Mouse (Mus musculus): ENCODE data around the gene Actr5. TPM values are rescaled to one million over a fixed set of nuclear protein-coding genes. Genes with fewer than 3 reads are reported as not detected.
A peak's percentile ranks its signal among the peaks of the same experiment; 100 is the strongest.

Gene Actr5
- 13.4 and 14.7 TPM in 2 replicates for polyA plus RNA-seq (2015; fragmentation: Nextera tagmentation; extraction: Ambion mirVana)

DNA sequence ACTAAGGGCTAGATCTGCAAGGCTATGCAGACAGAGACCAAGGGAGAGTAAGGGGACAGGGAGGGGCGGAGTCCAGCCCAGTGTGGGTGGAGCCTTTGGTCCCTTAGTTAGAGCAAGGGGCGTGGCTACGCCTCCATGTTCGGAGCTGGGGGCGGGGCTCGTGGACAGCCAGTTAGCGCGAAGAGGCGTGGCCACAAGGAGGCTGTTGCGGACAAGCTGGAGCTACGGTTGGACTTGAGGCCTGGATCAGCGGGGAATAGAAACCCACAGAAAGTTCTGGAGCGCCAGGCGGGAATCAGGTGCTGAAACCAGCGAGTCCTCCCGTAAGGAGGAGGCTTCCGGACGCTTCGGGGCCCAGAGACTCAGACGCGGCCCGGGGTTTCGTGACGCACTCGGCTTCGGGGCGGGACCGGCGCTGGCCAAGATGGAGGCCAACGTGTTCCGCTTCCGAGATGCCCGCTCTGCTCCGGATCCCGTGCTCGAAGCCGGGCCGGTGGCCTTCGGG, at the start of gene Actr5:
Actr5 (plus strand) TSS at position 171 of the 505 bp plus-strand sequence.
- no peaks in the 10 kb centered on the region for H3K9me3 ChIP-seq
- ATAC-seq (replicated peaks): peak; percentile 89
- H3K27ac ChIP-seq (replicated peaks): peak within 1 kb of the TSS; percentile 89
- peak within 1 kb of the TSS; percentile 88 for H3K9ac ChIP-seq (replicated peaks)
- under 1% methylated on average over 39 of the region's 39 CpGs for WGBS
- 0 out of 2 replicates have a peak, but pooled peaks cover 3% of the 10 kb centered on the region for H3K27me3 ChIP-seq
- peaks cover 25% of the 10 kb centered on the region for H3K4me1 ChIP-seq
- H3K4me3 ChIP-seq: peak within 1 kb of the TSS; percentile 93
- peaks cover 8% of the 10 kb centered on the region; the same call in 1 of the 2 replicates for H3K36me3 ChIP-seq
- peak within 1 kb of the TSS; percentile 83 for H3K4me2 ChIP-seq (replicated peaks)

DNA sequence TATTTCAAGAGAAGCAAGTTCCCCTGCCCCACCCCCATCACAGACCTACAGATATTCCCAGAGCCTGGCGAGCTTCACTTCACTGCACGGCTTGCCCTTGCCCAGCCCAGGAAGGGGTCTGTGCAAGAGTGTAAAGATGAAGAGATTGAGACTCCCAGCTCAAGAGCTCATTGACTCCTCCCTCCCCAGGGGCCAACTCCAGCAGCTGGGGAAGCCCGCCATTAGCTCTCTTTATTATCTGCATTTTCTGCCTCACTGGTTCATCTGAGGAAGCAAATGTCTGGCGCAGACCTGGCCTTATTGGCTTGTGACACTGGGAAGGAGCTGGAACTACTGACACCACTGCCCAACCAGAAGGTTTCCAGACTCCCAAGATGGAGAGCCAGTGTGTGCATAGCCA, 44.7 kb upstream of the Actr5 start:
- no peaks in the 10 kb centered on the region for H3K9me3 ChIP-seq

DNA sequence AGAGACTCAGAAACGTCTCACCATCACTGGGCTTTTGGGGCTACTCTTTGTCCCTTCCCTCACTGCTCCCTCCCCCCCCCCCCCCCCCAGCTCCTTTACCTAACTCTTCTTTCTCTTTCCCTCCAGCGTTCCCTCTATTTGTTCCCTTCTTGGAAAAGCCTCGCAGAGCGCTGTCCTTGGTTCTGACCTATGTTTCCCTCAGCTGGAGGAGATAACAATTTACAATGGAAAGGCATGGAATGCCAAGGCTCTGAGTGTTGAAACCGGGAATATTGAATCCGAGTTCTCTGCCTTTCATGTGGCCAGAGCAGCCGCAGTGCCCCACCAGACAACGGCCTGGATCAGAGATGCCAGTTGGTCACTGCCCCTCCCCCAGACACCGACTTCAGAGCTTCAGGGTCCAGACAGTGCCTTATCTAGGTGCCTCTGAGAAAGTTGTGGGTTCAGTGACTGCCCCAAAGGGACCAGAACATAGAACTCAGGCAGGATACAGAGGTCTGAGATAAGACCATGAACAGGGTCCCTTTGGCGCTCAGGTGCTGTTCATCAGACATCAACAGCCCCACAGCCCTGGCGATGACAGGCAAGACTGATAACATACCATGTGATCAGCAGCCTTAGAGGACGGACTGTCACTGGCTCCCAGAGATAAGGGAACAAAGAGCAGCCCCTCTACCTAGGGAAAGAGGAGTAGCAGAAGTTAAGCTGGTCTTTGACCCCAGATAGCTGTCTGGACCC, 39.9 kb upstream of the Actr5 start:
- no peak overlapping the region for H3K27ac ChIP-seq (replicated peaks)
- H3K4me3 ChIP-seq: no peak overlapping the region
- H3K4me2 ChIP-seq (replicated peaks): no peak overlapping the region
- no peak for ATAC-seq (replicated peaks)
- H3K36me3 ChIP-seq: no peaks in the 10 kb centered on the region
- H3K9me3 ChIP-seq: no peaks in the 10 kb centered on the region
- H3K27me3 ChIP-seq: no peaks in the 10 kb centered on the region
- H3K9ac ChIP-seq (replicated peaks): no peak overlapping the region
- H3K4me1 ChIP-seq: peaks cover 26% of the 10 kb centered on the region
- 15% methylated on average over 12 of the region's 12 CpGs for WGBS

More for the DNA sequence above, 44.7 kb upstream of the Actr5 start:
- ATAC-seq (replicated peaks): no peak
- H3K9ac ChIP-seq (replicated peaks): no peak overlapping the region
- H3K27ac ChIP-seq (replicated peaks): no peak overlapping the region
- WGBS: 28% methylated on average over 4 of the region's 4 CpGs
- H3K4me2 ChIP-seq (replicated peaks): no peak overlapping the region
- H3K36me3 ChIP-seq: no peaks in the 10 kb centered on the region
- H3K4me1 ChIP-seq: peaks cover 8% of the 10 kb centered on the region
- no peak overlapping the region for H3K4me3 ChIP-seq
- no peaks in the 10 kb centered on the region for H3K27me3 ChIP-seq

DNA sequence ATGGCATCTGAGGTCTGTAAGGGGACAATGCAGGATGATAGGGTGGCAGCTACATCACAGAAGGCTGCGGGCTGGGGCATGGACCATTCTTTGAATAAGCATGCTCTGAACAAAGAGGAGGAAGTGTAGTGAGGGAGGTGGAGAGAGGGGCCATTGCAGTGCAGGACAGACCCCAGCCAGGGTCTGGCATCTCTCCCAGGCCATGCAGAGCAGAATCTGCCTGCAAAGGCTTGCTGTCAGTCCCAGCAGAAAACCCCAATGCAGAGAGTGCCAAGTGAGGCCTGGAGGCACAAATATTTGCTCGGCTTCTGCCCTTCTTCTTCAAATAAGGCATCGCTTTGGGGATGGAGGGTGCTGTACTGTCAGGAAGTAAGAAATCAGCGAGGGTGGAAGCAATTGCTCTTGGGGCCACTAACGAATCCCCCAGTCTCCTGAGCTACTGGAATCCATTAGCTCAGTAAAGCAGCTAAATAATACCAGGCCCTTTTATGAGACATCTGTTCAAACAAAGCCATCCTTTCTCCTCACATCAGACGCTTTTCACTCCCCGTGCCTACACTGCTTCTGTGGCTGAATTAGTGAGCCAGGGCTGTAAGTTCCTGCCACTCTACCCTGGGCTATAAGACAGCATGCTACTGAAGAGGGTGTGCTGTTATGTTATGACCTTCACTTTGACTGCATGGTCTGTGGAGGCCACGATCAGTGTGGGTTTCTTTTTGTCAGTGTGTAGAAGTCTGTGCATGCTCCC, 36.0 kb upstream of the Actr5 start:
- Histone ChIP-seq H3K4me1 (peaks cover 39% of the 10 kb centered on the region), H3K27ac (replicated peaks) (peak overlapping the region; percentile 92), H3K36me3 (no peaks in the 10 kb centered on the region), H3K9me3 (no peaks in the 10 kb centered on the region), H3K27me3 (no peaks in the 10 kb centered on the region), H3K4me3 (no peak overlapping the region), H3K4me2 (replicated peaks) (no peak overlapping the region), H3K9ac (replicated peaks) (0 out of 2 replicates have a peak overlapping the region, but pooled peaks have one; percentile 5)
- ATAC-seq (replicated peaks): peak; percentile 85
- WGBS: 6% methylated on average over 8 of the region's 8 CpGs

DNA sequence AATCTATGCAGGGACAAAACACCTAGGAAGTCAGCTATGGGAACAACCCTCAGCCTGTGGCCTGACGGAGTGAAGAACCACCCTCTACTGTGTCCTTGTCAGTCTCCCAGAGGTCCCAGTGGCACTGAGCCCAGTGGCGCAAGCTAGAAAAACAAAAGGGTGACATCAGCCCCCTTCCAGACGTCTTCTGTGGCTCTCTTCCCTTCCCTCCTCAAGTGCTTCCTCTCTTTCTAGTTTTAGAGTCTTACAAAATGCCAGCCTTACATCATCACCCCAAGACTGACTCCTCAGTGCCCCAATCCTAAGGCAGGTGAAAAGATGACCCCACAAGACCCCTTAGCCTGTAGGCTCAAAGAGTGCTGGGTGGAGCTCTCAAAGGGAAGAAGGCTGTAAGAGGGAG, 34.2 kb upstream of the Actr5 start:
- no peak for ATAC-seq (replicated peaks)
- H3K4me2 ChIP-seq (replicated peaks): no peak overlapping the region
- no peak overlapping the region for H3K9ac ChIP-seq (replicated peaks)
- no peak overlapping the region for H3K4me3 ChIP-seq
- H3K27ac ChIP-seq (replicated peaks): peak overlapping the region; percentile 92; the same call in 1 of the 2 replicates
- H3K27me3 ChIP-seq: no peaks in the 10 kb centered on the region
- H3K4me1 ChIP-seq: peaks cover 45% of the 10 kb centered on the region
- 45% methylated on average over 3 of the region's 3 CpGs for WGBS
- no peaks in the 10 kb centered on the region for H3K9me3 ChIP-seq
- no peaks in the 10 kb centered on the region for H3K36me3 ChIP-seq

DNA sequence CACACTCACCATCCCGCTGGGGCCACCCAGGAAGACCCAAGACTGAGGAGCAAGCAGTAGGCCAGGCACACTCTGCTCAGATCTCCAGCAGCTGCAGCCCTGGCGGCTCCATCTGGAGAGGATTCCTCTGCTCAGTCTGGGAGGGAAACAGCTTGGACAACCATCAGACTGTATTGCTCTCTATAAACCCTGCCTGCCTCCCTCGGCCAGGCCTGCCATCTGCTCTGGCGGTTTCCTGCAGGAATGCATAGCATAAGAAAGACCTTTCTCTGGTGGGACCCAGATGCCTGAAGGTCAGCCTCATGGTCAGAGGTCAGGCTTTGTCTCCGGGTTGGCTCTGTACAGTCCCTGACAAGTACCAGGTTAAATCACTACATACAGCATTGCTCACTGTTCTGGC, 33.4 kb upstream of the Actr5 start:
- H3K4me2 ChIP-seq (replicated peaks): no peak overlapping the region
- H3K36me3 ChIP-seq: no peaks in the 10 kb centered on the region
- no peak overlapping the region for H3K9ac ChIP-seq (replicated peaks)
- H3K9me3 ChIP-seq: no peaks in the 10 kb centered on the region
- H3K27me3 ChIP-seq: no peaks in the 10 kb centered on the region
- WGBS: 48% methylated on average over 5 of the region's 5 CpGs
- H3K4me1 ChIP-seq: peaks cover 51% of the 10 kb centered on the region
- H3K27ac ChIP-seq (replicated peaks): peak overlapping the region; percentile 42
- no peak overlapping the region for H3K4me3 ChIP-seq
- no peak; the same call in 1 of the 2 replicates for ATAC-seq (replicated peaks)

DNA sequence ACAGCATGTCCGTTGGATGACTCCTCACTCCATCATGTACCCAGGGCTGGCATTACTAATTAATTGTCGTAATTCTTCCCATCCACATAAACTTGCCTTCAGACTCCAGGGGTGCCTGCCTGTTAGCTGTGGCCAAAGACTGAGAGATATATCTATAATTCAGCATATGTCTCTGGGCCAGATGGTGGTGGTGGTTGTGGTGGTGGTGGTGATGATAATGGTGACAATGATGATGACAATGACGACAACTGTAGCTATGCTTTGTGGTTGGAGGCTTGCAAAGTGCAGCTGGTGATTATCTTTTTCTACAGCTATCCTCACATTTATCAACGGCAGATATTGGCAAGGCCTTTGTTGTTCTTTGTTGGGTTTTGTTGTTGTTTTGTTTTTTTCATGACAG, 31.3 kb upstream of the Actr5 start:
- 80% methylated on average over 4 of the region's 4 CpGs for WGBS
- ATAC-seq (replicated peaks): no peak

DNA sequence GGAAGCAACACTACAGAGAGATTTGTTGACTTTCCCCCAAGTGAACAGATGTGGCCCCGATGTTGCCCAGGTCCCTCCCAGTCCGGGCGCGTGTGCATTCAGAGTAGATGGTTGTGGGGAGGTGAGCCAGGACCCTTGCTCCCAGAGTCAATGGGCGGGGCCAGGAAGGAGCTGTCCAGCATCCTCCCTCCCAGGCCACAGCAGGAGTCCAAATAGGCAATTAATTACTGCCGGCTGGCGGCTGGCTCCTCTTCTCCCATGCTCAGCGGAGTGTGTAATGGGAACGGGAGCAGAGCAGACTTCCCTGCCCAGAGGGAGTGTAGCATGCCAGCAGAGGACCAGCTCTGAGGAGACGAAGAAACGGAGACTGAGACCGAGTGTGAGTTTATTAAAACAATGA, 29.6 kb upstream of the Actr5 start:
- ATAC-seq (replicated peaks): peak; percentile 78
- Histone ChIP-seq H3K27me3 (no peaks in the 10 kb centered on the region), H3K4me1 (peaks cover 36% of the 10 kb centered on the region), H3K9me3 (no peaks in the 10 kb centered on the region), H3K36me3 (no peaks in the 10 kb centered on the region), H3K9ac (replicated peaks) (peak overlapping the region; percentile 2; the same call in 1 of the 2 replicates), H3K4me3 (no peak overlapping the region), H3K27ac (replicated peaks) (peak overlapping the region; percentile 71), H3K4me2 (replicated peaks) (peak overlapping the region; percentile 7)
- WGBS: 0% methylated on average over 12 of the region's 12 CpGs

More for the DNA sequence above, 31.3 kb upstream of the Actr5 start:
- Histone ChIP-seq H3K36me3 (no peaks in the 10 kb centered on the region), H3K4me3 (no peak overlapping the region), H3K9me3 (no peaks in the 10 kb centered on the region), H3K27ac (replicated peaks) (no peak overlapping the region), H3K4me2 (replicated peaks) (no peak overlapping the region), H3K9ac (replicated peaks) (no peak overlapping the region), H3K4me1 (peaks cover 49% of the 10 kb centered on the region), H3K27me3 (no peaks in the 10 kb centered on the region)

DNA sequence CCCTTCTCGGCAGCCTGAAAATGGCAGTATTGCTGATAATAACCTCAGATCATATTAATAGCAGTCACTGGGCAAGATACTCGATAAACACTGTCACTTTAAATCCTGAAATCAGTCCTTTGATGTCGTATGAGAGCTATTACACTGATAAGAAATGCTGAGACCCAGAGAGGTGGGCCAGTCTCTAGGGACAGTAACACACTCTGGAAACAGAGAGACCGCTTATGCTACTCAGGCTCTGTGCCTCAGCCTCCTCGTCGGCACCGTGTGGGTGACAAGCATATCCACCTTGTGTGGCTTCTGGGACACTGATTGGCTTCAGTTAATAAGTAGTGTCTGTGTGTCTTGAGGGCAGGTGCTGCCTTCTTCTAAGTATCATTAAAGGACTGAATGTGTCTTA, 29.1 kb upstream of the Actr5 start:
- H3K36me3 ChIP-seq: no peaks in the 10 kb centered on the region
- peak overlapping the region; percentile 7 for H3K4me2 ChIP-seq (replicated peaks)
- 8% methylated on average over 7 of the region's 7 CpGs for WGBS
- peak overlapping the region; percentile 71 for H3K27ac ChIP-seq (replicated peaks)
- no peaks in the 10 kb centered on the region for H3K9me3 ChIP-seq
- H3K4me3 ChIP-seq: no peak overlapping the region
- H3K4me1 ChIP-seq: peaks cover 35% of the 10 kb centered on the region
- no peak for ATAC-seq (replicated peaks)
- no peaks in the 10 kb centered on the region for H3K27me3 ChIP-seq
- H3K9ac ChIP-seq (replicated peaks): no peak overlapping the region

DNA sequence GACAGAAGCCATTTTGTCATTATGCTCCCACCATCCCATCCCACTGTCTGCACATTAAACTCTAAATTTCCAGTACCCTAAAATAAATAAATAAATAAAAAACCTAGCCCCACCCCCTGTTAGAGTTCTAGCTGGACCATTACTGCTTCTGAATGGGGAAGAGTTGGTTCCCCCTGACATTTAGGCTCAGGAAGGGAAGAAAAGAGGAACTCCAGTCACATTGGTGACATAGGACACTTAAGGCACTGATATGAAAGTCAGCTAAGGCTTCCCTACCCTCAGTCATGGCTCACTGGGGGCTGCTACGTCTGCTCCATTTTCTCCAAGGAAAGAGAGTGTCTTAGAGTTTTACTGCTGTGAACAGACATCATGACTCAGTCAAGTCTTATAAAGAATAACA, 27.9 kb upstream of the Actr5 start:
- Histone ChIP-seq H3K27ac (replicated peaks) (no peak overlapping the region), H3K4me2 (replicated peaks) (no peak overlapping the region), H3K36me3 (no peaks in the 10 kb centered on the region), H3K9me3 (no peaks in the 10 kb centered on the region), H3K4me3 (no peak overlapping the region), H3K9ac (replicated peaks) (no peak overlapping the region), H3K27me3 (no peaks in the 10 kb centered on the region), H3K4me1 (peaks cover 37% of the 10 kb centered on the region)
- 65% methylated on average over 1 of the region's 1 CpGs for WGBS
- no peak for ATAC-seq (replicated peaks)

DNA sequence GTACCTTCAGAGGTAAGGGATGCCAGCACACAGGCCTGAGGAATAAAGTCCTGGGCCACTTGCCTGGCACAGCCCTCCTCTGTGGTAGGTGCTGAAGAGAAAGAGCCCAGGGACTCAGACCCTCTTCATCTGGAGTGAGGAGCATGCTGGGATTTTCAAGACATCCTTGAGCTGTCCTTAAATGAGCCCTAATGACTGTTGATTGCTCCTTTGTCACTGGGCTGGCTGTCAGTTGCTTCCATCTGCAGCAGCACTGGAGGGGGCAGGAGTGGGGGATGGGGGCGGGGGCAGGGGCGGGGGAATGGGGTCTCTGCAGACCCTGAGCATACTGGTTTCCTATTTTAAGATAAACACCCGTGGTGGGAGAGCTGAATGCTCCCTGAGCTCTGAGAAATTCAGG, 24.2 kb upstream of the Actr5 start:
- Histone ChIP-seq H3K9ac (replicated peaks) (no peak overlapping the region), H3K9me3 (no peaks in the 10 kb centered on the region), H3K27me3 (peaks cover 10% of the 10 kb centered on the region; the same call in 1 of the 2 replicates), H3K4me1 (peaks cover 55% of the 10 kb centered on the region), H3K4me2 (replicated peaks) (no peak overlapping the region), H3K36me3 (no peaks in the 10 kb centered on the region), H3K4me3 (no peak overlapping the region), H3K27ac (replicated peaks) (peak overlapping the region; percentile 66)
- ATAC-seq (replicated peaks): peak; percentile 74
- 22% methylated on average over 3 of the region's 3 CpGs for WGBS

DNA sequence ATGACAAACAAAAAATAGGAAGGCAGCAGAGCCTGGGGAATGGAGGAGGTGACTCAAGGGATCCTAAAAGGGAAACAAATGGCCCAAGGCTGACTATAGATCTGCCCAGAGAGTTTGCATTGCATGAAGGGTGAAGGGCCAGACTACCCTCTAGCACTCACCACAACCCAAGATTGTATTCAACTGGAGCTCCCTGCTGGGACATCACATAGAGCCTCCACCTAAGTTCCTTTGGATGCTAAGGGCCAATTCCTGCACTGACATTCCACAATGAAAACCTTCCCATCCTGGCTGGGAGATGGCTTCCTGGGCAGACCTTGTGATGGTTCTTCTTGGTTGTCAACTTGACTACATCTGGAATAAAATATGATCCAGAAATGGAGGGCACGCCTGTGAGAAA, 23.4 kb upstream of the Actr5 start:
- Histone ChIP-seq H3K9ac (replicated peaks) (no peak overlapping the region), H3K9me3 (no peaks in the 10 kb centered on the region), H3K4me3 (no peak overlapping the region), H3K36me3 (no peaks in the 10 kb centered on the region), H3K27me3 (peaks cover 11% of the 10 kb centered on the region; the same call in 1 of the 2 replicates), H3K4me1 (peaks cover 55% of the 10 kb centered on the region), H3K4me2 (replicated peaks) (no peak overlapping the region), H3K27ac (replicated peaks) (peak overlapping the region; percentile 66)
- 97% methylated on average over 1 of the region's 1 CpGs for WGBS
- ATAC-seq (replicated peaks): no peak
